Mouse (Mus musculus) bone marrow macrophage, adult 2 months (primary cell): Measurements from ENCODE around the gene Epb41l5. TPM values are rescaled to one million over a fixed set of nuclear protein-coding genes. Genes with fewer than 3 reads are reported as not detected.

Experiments
- H3K27ac ChIP-seq: 2 replicates; pipeline ENCODE4 v1.5.1; 2012; ENCODE audit warnings: low read depth, low read length; ENCODE audit not compliant: insufficient read depth
- H3K4me1 ChIP-seq: 2 replicates; pipeline ENCODE4 v1.6.1; 2012; ENCODE audit warnings: low read length; ENCODE audit not compliant: control insufficient read depth, insufficient read depth
- H3K4me3 ChIP-seq: 2 replicates; pipeline ENCODE4 v1.5.1; 2012; ENCODE audit warnings: mild to moderate bottlenecking, low read length, moderate library complexity; ENCODE audit not compliant: insufficient read depth
- CTCF ChIP-seq: IDR thresholded peaks from 2 replicates; pipeline ENCODE4 v1.5.1; 2012; ENCODE audit warnings: low read depth, mild to moderate bottlenecking, low read length, moderate library complexity
- POLR2A ChIP-seq: IDR thresholded peaks from 2 replicates; pipeline ENCODE4 v1.6.1; 2012; ENCODE audit warnings: mild to moderate bottlenecking, low read depth, low read length, borderline replicate concordance
- polyA plus RNA-seq: library from polyadenylated mRNA; stranded (reverse); fragments of >200 nt; gene quantifications from 2 replicates; pipeline ENCODE4 v1.2.4, GENCODE M21; 2012; ENCODE audit not compliant: missing spikeins, insufficient read depth, insufficient read length

Gene Epb41l5
- polyA plus RNA-seq, 1 experiment: 0.99 TPM

DNA sequence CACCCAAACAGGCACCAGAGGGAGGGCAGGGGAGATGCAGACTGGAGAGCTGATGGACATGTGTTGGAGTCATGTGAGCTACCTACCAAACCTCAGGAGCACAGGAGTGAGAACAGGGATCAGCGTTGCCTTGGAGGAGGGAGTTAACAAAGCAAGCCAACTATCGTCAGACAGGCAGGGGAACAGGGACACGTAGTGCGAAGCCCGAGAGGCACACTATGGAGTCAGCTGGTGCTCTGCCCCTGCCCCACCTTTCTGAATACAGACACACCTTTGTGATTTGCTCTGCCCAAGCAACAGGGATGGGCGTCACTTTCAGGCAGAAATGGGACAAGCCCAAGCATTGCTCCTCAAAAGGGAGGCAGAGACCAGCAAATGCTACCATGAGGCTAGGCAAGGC lies 111.1 kb downstream of the Epb41l5 start:
- Histone ChIP-seq H3K27ac (no peak overlapping the region), H3K4me1 (peaks cover 18% of the 10 kb centered on the region)
- TF ChIP-seq CTCF: no peak
- no peak for TF ChIP-seq POLR2A

DNA sequence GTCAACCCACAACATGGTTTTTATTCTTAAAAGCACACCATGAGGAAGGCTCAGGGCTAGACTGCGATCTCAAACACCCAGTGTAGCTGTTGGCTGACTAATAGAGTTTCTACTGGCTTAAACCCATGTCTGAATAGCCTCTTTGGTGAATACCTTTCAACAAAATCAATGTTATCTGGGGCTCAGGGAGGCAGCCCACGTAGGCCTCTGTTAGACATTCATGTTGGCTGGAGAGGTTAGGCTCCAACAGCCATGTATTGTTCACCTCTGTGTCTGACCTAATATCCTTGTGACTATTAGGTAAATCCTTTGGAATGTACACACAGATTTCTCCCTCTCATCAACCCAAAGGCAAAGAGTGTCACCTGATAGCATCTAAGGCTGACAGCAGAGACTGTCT lies 112.7 kb downstream of the Epb41l5 start:
- Histone ChIP-seq H3K4me3 (no peak overlapping the region), H3K27ac (no peak overlapping the region), H3K4me1 (peaks cover 18% of the 10 kb centered on the region)
- no peak for TF ChIP-seq POLR2A

More for the DNA sequence above, 111.1 kb downstream of the Epb41l5 start:
- H3K4me3 ChIP-seq: no peak overlapping the region

DNA sequence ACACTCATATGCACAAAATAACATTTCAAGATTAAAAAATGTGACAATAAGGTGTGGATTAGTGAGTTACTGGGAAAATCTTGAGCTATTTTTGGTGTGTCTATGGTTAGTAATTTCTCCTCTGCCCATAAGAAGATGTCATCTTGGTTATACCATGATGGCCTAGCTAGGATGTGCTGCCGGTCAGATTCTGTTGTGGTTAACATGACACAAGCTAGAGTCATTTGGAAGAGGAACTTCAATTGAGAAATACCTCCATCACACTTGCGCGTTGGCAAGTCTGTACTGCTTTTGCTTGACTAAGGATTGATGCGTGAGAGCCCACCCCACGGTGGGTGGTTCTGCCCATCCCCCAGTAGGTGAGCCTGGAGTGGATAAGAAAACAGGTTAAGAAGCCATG lies 114.5 kb downstream of the Epb41l5 start:
- Histone ChIP-seq H3K4me3 (no peak overlapping the region), H3K27ac (0 out of 2 replicates have a peak overlapping the region, but pooled peaks have one; percentile 1), H3K4me1 (peaks cover 18% of the 10 kb centered on the region)
- no peak for TF ChIP-seq CTCF
- no peak for TF ChIP-seq POLR2A

DNA sequence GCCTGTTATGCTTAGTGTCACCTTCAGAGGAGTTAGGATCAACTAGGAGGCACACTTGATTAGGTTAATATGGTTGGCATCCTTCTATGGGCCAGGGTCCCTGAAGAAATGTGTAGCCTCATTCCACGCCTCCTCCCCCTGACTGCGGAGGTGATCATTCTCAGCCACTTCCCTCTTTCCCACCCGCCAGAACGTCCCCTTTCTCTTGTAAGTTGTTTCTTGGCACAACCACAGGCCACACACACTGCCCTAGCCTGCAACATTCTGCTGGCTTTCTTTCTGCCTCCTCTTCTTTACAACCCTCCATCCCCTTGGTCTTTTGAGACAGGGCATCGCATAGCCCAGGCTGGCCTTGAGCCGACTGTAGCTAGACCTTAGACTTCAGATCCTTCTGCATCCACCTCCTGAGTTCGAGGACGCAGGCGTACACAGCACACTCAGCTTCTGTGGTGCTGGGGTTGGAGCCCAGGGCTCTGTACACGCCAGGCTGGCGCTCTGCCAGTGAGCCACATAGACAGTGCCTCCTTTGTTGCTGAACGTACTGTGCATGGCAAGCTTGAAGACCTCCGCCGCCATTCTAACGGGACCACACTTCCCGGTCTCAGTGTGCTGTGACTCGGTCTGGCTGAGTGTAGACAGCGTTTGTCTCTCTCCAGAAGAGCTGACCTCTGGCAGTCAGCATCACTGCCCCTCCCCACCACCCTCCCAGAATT lies 115.6 kb downstream of the Epb41l5 start:
- no peak overlapping the region for H3K27ac ChIP-seq
- peaks cover 18% of the 10 kb centered on the region for H3K4me1 ChIP-seq
- TF ChIP-seq CTCF: no peak
- TF ChIP-seq POLR2A: no peak
- no peak overlapping the region for H3K4me3 ChIP-seq

DNA sequence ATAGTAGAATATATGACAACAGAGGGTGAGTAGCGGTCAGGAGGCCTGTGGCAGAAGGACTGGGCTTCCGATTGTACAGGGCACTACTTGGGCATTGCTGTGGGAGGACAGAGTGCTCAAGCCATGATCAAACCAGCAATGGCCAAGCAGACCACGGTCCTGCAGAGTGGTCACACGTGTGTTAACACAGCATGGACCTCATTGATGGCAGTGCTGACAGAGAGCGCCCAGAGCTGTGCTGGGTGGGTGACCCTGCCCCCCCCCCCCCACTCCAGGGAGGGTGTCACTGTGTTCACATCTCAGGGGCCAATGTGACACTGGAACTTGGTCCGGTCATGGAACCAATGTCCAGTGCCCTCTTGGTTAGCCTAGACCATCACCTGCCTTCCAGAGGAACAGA lies 116.6 kb downstream of the Epb41l5 start:
- TF ChIP-seq POLR2A: no peak
- TF ChIP-seq CTCF: no peak
- H3K4me3 ChIP-seq: no peak overlapping the region
- H3K27ac ChIP-seq: no peak overlapping the region
- H3K4me1 ChIP-seq: peaks cover 18% of the 10 kb centered on the region

DNA sequence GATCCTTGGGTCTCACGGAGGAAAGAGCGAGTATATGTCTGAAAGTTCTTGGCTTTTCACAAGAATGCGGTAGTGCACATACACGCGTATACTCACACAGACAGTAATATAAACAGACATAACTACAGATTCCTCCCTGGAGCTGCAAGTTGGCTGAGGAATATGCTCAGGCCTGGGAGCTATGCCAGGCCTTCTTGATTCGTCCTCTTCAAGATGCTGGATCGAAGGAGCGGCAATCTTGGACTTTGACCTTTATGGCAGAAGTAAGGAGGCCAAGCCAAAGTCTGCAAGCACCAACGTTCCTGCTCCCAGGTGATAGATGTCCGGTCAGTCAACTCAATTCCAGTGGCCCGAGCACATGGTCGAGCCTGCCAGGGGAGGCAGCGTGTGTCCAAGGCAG lies 117.9 kb downstream of the Epb41l5 start:
- H3K27ac ChIP-seq: no peak overlapping the region
- peaks cover 23% of the 10 kb centered on the region for H3K4me1 ChIP-seq
- no peak overlapping the region for H3K4me3 ChIP-seq
- TF ChIP-seq CTCF (no peak), POLR2A (no peak)

DNA sequence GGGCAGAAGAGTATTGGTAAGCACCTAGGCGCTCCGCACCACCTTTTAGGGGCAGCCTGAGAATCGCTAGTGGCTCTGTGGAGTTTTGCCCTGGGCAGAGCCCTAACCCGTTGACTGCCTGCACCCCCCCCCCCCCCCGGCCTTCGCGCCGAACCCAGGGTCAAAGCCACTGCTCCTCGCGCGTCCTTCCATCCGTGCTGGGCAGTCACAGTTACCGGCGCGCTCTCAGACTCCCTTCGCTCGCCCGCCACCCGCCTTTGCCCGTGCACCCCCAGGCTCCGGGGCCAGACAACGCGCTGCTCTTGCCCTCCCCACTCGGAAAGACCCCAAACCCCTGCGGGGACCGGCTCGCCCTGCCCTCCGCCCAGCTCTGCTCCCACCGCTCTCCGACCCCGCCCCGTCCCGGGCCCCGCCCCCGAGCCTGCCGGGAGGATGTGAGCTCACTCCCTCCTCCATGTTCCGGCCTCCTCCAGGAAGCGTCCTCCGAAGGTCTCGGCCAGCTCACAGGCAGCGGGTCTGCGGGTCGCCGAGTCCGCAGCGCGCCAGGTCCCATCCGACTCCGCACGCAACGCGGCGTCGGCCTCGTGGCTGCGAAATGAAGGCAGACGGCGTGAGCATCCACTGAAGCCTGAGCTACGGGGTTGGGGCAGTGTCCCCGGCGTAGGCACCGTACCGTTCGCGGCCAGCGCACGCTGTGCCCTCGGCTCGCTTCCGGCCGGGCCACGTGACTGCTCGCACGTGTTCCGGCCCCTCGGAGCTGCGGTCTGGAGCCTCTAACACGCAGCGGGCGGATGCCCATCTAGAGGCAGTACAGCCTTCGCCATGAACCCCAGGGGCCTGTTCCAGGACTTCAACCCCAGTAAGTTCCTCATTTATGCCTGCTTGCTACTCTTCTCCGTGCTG lies 122.9 kb downstream of the Epb41l5 start, which contains the start of gene Tmem185b:
Gene Tmem185b, plus strand, starts transcription at position 472 of the 903 bp plus-strand sequence.
- Histone ChIP-seq H3K27ac (peak within 1 kb of the TSS; percentile 88), H3K4me1 (peaks cover 28% of the 10 kb centered on the region), H3K4me3 (peak within 1 kb of the TSS; percentile 80)
- no peak for TF ChIP-seq POLR2A

DNA sequence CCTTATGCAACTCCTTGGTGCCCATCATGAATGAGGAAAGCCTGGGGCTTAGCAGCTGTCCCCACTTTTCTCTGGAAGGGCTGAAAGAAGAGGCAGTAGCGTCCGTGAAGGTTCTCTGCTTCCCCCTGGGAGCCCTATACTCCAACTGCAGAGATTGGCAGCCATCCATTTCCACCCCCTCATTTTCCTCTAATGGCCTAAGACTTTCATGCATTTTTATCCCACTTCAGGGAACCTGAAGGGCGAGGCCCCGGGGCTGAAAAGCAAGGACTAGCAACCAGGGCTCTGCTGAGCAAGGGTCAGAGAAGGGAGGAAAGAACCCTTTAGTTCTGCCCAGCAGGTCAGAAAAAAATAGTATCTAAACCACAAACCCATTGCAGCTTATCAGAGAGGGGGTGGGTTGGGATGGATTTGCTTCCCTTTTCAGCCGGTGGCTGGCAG lies 123.8 kb downstream of the Epb41l5 start:
- Histone ChIP-seq H3K4me1 (peaks cover 28% of the 10 kb centered on the region), H3K4me3 (peak overlapping the region; percentile 80), H3K27ac (no peak overlapping the region)
- no peak for TF ChIP-seq CTCF
- TF ChIP-seq POLR2A: no peak

DNA sequence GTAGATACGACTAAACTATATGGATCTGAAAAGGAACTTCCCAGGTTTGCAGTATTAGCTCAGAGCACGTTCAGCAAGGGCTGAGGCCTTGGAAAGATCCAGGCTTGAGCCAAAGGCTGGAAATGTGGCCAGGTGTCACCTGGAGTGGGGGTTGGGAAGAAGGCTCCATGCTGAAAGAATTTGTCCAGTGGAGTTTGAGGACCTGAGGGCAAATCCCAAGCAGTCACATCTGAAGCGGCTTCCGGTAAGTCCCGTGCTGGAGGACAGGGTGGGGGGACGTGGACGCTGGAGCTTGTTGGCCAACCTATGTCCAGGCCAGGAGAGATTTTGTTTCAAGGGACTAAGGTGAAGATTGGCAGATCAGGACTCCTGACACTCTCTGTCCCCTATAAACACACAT lies 125.0 kb downstream of the Epb41l5 start:
- H3K4me3 ChIP-seq: no peak overlapping the region
- H3K4me1 ChIP-seq: peaks cover 28% of the 10 kb centered on the region
- TF ChIP-seq CTCF: no peak
- TF ChIP-seq POLR2A: no peak
- H3K27ac ChIP-seq: no peak overlapping the region

DNA sequence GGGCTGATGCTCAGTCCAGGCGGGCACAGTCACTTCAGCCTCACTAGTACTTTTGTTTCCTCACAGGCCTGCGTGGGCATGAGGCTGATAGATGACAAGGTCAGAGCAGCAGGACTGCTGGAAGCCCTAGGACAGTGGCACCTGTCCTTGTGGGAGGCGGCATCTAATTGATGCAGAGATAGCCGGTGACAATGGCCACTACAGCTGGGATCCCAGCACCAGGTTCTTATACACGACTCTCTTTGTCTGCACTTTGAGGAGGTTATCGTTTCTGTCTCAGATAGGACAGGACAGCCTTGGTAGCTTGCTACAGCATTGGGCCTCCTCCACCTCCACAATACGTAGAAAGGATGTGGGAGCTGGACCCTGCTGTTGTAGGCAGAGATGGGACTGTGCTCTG lies 125.4 kb downstream of the Epb41l5 start:
- TF ChIP-seq CTCF (no peak), POLR2A (no peak)
- Histone ChIP-seq H3K4me3 (no peak overlapping the region), H3K4me1 (peaks cover 28% of the 10 kb centered on the region), H3K27ac (no peak overlapping the region)
